Mouse (Mus musculus) olfactory bulb, adult 2 months (tissue): ENCODE results near the gene Gm10282.

Experiments
- CTCF ChIP-seq: fragments of 200-500 bp; IDR thresholded peaks from 2 replicates; pipeline ENCODE4 v1.5.1; 2012; ENCODE audit warnings: low read depth, mild to moderate bottlenecking, low read length, moderate library complexity; ENCODE audit not compliant: insufficient read depth
- POLR2A ChIP-seq: fragments of 200-500 bp; IDR thresholded peaks from 2 replicates; pipeline ENCODE4 v1.6.1; 2012; ENCODE audit warnings: mild to moderate bottlenecking, low read depth, low read length, moderate library complexity; ENCODE audit not compliant: insufficient read depth

GRCm38 (mm10) chr8:72295679-72296078, 9.4 kb downstream of the Gm10282 start:
- TF ChIP-seq CTCF (no peak), POLR2A (no peak)
